Mouse (Mus musculus): ENCODE results near the gene Lypd4.

DNA sequence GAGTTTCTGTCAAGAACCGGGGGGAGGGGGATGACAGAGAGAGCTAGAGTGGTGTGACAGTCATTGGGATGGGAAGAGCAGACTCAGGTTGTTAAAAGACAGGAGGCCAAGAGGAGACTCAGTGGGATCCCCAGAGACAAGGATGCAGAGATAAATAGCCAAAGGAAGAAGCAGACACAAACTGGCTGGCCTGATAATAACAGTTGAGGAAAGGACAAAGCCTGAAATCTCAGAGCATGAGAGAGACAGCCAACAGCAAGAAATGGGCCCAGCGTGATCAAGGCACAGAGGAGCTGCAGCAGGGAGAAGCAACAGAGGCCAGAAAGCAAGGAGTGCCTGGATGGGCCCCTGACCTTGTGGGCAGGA, 32.5 kb upstream of the Lypd4 start:
- TF ChIP-seq CTCF (IDR thresholded peaks at IDR 0.05; ENCODE audit: borderline replicate concordance, extremely low read depth, insufficient read depth, insufficient read length) = no peak
- TF ChIP-seq POLR2A (IDR thresholded peaks at IDR 0.05; ENCODE audit: borderline replicate concordance, extremely low read depth, insufficient read depth, insufficient read length, poor library complexity, severe bottlenecking) = no peak
